Mouse (Mus musculus): ENCODE results near the gene Defa34.
"Not testable (repeated sequence)": the region's sequence is repeated elsewhere in the genome, so short reads cannot be mapped to it uniquely, and the experiment has no call there.

- TF ChIP-seq GATA1, TAL1 (IDR thresholded peaks at IDR 0.05; ENCODE audit: low read length): not testable (repeated sequence)
Observed at GRCm38 (mm10) chr8:21655480-21655879, 10.1 kb upstream of the Defa34 start, which contains the start of gene Defa17.

All from erythroblast, embryonic 14.5 days (primary cell).